Mouse (Mus musculus) testis, adult 2 months (tissue): Measurements from ENCODE around the gene H2afz.

Experiments used
- CTCF ChIP-seq: fragments of 200-500 bp; IDR thresholded peaks from 2 replicates; pipeline ENCODE4 v1.5.1; 2012; ENCODE audit warnings: low read depth, mild to moderate bottlenecking, inconsistent platforms, low read length, moderate library complexity; ENCODE audit not compliant: control insufficient read depth, insufficient read depth, insufficient replicate concordance
- POLR2A ChIP-seq: fragments of 200-500 bp; IDR thresholded peaks from 2 replicates; pipeline ENCODE4 v1.6.1; 2012; ENCODE audit warnings: low read depth, mild to moderate bottlenecking, inconsistent platforms, low read length, moderate library complexity; ENCODE audit not compliant: control insufficient read depth

DNA sequence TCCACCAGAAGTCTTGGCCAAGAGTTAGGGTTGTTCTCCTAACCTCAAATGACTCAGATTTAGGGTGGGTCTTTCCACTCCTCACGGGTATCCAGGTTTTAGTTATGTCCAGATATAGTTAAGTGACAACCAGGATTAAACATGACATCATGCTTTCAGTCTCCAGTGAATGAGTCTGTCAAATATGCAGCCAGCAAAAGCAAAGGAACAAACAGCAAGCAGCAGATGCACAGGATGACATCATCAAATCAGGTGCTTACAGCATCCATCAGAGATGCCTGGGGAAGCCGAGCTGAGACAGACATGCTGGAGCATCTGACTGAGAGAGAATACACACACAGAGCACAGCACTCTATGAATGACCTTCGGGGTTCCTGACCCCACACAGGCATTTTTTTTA is 9.0 kb upstream of the H2afz start:
- TF ChIP-seq CTCF (no peak), POLR2A (no peak)
